Mouse (Mus musculus) hindbrain, embryonic 15.5 days (tissue): ENCODE data around the gene Rpl13a. TPM values are rescaled to one million over a fixed set of nuclear protein-coding genes. Genes with fewer than 3 reads are reported as not detected.
"Not testable (repeated sequence)": the region's sequence is repeated elsewhere in the genome, so short reads cannot be mapped to it uniquely, and the experiment has no call there.

ENCODE experiments used
- ATAC-seq: fragments of 200-750 bp; cut with Nextera tagmentation; 2 replicates; pipeline ENCODE4 v1.8.0; 2017; ENCODE audit warnings: low read depth, moderate number of reproducible peaks, moderate TSS enrichment; ENCODE audit not compliant: low FRiP score
- H3K27ac ChIP-seq: fragments of 300-500 bp; sonication (generic); replicated peaks from 2 replicates; pipeline ENCODE4 v1.5.1; 2015; ENCODE audit warnings: mild to moderate bottlenecking, inconsistent platforms
- H3K27me3 ChIP-seq: fragments of 300-500 bp; sonication (generic); 2 replicates; pipeline ENCODE4 v1.6.1; 2015; ENCODE audit warnings: control low read depth, inconsistent platforms
- H3K36me3 ChIP-seq: fragments of 300-500 bp; sonication (generic); 2 replicates; pipeline ENCODE4 v1.6.1; 2015; ENCODE audit warnings: control low read depth, inconsistent platforms
- H3K4me1 ChIP-seq: fragments of 300-500 bp; sonication (generic); replicated peaks from 2 replicates; pipeline ENCODE4 v1.6.1; 2015; ENCODE audit warnings: control low read depth, inconsistent platforms
- H3K4me2 ChIP-seq: fragments of 300-500 bp; sonication (generic); 2 replicates; pipeline ENCODE4 v1.6.1; 2015; ENCODE audit warnings: moderate library complexity, mild to moderate bottlenecking, inconsistent platforms
- H3K4me3 ChIP-seq: fragments of 300-500 bp; sonication (generic); 2 replicates; pipeline ENCODE4 v1.5.1; 2015; ENCODE audit warnings: mild to moderate bottlenecking, inconsistent platforms
- H3K9ac ChIP-seq: fragments of 300-500 bp; sonication (generic); 2 replicates; pipeline ENCODE4 v1.6.1; 2015; ENCODE audit warnings: inconsistent platforms
- H3K9me3 ChIP-seq: fragments of 300-500 bp; sonication (generic); 2 replicates; pipeline ENCODE4 v1.6.1; 2016; ENCODE audit warnings: control low read depth, inconsistent platforms
- WGBS: fragments of 180-500 bp; shearing (Covaris S2); methylation state at CpG from one replicate; pipeline ENCODE4 v1.1.7; 2015; 5-methylcytosine and 5-hydroxymethylcytosine counted together
- polyA plus RNA-seq: library from polyadenylated mRNA; unstranded; fragments of >200 nt; fragmentation: Nextera tagmentation; extraction: Ambion mirVana; gene quantifications from 2 replicates; pipeline ENCODE4 v1.2.1, GENCODE M21; 2015

Rpl13a gene
- polyA plus RNA-seq, 1 experiment from 2014 or later = 624 TPM

- WGBS = 83% methylated on average over 8 of the region's 8 CpGs
- no peaks in the 10 kb centered on the region for H3K9me3 ChIP-seq
- ATAC-seq = no peak
- no peak overlapping the region for H3K27ac ChIP-seq
- H3K9ac ChIP-seq = no peak overlapping the region
- H3K4me1 ChIP-seq = no peaks in the 10 kb centered on the region
- H3K4me2 ChIP-seq = no peak overlapping the region
- H3K27me3 ChIP-seq = no peaks in the 10 kb centered on the region
- no peak overlapping the region for H3K4me3 ChIP-seq
- H3K36me3 ChIP-seq = no peaks in the 10 kb centered on the region
Measured at GRCm38 (mm10) chr7:45105491-45105890, 23.1 kb downstream of the Rpl13a start.

- no peak overlapping the region for H3K4me3 ChIP-seq
- H3K4me2 ChIP-seq = no peak overlapping the region
- no peak overlapping the region for H3K27ac ChIP-seq
- no peaks in the 10 kb centered on the region for H3K36me3 ChIP-seq
- no peaks in the 10 kb centered on the region for H3K9me3 ChIP-seq
- no peaks in the 10 kb centered on the region for H3K27me3 ChIP-seq
- no peak for ATAC-seq
- WGBS = 83% methylated on average over 5 of the region's 5 CpGs
- H3K4me1 ChIP-seq = no peaks in the 10 kb centered on the region
- H3K9ac ChIP-seq = no peak overlapping the region
Measured at GRCm38 (mm10) chr7:45104941-45105340, 23.6 kb downstream of the Rpl13a start.

- Histone ChIP-seq H3K4me2 (peak within 1 kb of the TSS; percentile 26), H3K27ac (peak within 1 kb of the TSS; percentile 50; the same call in 1 of the 2 replicates), H3K9ac (no peak within 1 kb of the TSS), H3K9me3 (no peaks in the 10 kb centered on the region), H3K27me3 (no peaks in the 10 kb centered on the region), H3K4me1 (no peaks in the 10 kb centered on the region), H3K36me3 (no peaks in the 10 kb centered on the region), H3K4me3 (peak within 1 kb of the TSS; percentile 18; the same call in 1 of the 2 replicates)
- 69% methylated on average over 7 of the region's 7 CpGs for WGBS
- ATAC-seq = peak; percentile 78
Measured at GRCm38 (mm10) chr7:45103652-45104180, 24.8 kb downstream of the Rpl13a start, which contains the start of gene Fcgrt. Gene Fcgrt, minus strand, starts transcription at chr7:45103851.

- Histone ChIP-seq H3K4me1 (no peaks in the 10 kb centered on the region), H3K4me2 (peak overlapping the region; percentile 26), H3K4me3 (peak overlapping the region; percentile 18; the same call in 1 of the 2 replicates), H3K27me3 (no peaks in the 10 kb centered on the region), H3K36me3 (no peaks in the 10 kb centered on the region), H3K9me3 (no peaks in the 10 kb centered on the region), H3K27ac (peak overlapping the region; percentile 50; the same call in 1 of the 2 replicates), H3K9ac (no peak overlapping the region)
- WGBS = 79% methylated on average over 9 of the region's 9 CpGs
- ATAC-seq = no peak
Measured at GRCm38 (mm10) chr7:45102940-45103585, 25.5 kb downstream of the Rpl13a start.

- Histone ChIP-seq H3K4me3 (no peak overlapping the region), H3K4me1 (no peaks in the 10 kb centered on the region), H3K36me3 (no peaks in the 10 kb centered on the region), H3K27ac (no peak overlapping the region), H3K27me3 (no peaks in the 10 kb centered on the region), H3K9ac (no peak overlapping the region), H3K4me2 (peak overlapping the region; percentile 26; the same call in 1 of the 2 replicates), H3K9me3 (no peaks in the 10 kb centered on the region)
- ATAC-seq = no peak
- WGBS = 84% methylated on average over 11 of the region's 11 CpGs
Measured at GRCm38 (mm10) chr7:45102441-45102840, 26.1 kb downstream of the Rpl13a start.

- Histone ChIP-seq H3K36me3 (no peaks in the 10 kb centered on the region), H3K27ac (no peak overlapping the region), H3K4me1 (no peaks in the 10 kb centered on the region), H3K27me3 (no peaks in the 10 kb centered on the region), H3K4me3 (no peak overlapping the region), H3K4me2 (no peak overlapping the region), H3K9ac (no peak overlapping the region), H3K9me3 (no peaks in the 10 kb centered on the region)
- 95% methylated on average over 6 of the region's 6 CpGs for WGBS
- ATAC-seq = no peak
Measured at GRCm38 (mm10) chr7:45100046-45100445, 28.5 kb downstream of the Rpl13a start.

- H3K36me3 ChIP-seq = no peaks in the 10 kb centered on the region
- no peak overlapping the region for H3K9ac ChIP-seq
- 87% methylated on average over 8 of the region's 8 CpGs for WGBS
- no peaks in the 10 kb centered on the region for H3K27me3 ChIP-seq
- no peaks in the 10 kb centered on the region for H3K9me3 ChIP-seq
- no peak overlapping the region for H3K4me3 ChIP-seq
- no peak for ATAC-seq
- H3K4me2 ChIP-seq = no peak overlapping the region
- no peaks in the 10 kb centered on the region for H3K4me1 ChIP-seq
- no peak overlapping the region for H3K27ac ChIP-seq
Measured at GRCm38 (mm10) chr7:45098541-45099240, 29.9 kb downstream of the Rpl13a start.

- no peaks in the 10 kb centered on the region for H3K4me1 ChIP-seq
- no peak overlapping the region for H3K4me2 ChIP-seq
- H3K9me3 ChIP-seq = no peaks in the 10 kb centered on the region
- ATAC-seq = no peak
- whole genome bisulfite sequencing = 85% methylated on average over 6 of the region's 6 CpGs
- H3K27ac ChIP-seq = no peak overlapping the region
- H3K27me3 ChIP-seq = no peaks in the 10 kb centered on the region
- no peak overlapping the region for H3K9ac ChIP-seq
- H3K4me3 ChIP-seq = no peak overlapping the region
- no peaks in the 10 kb centered on the region for H3K36me3 ChIP-seq
Measured at GRCm38 (mm10) chr7:45097479-45097878, 31.1 kb downstream of the Rpl13a start.

GRCm38 (mm10) chr7:45095965-45096364 lies 32.6 kb downstream of the Rpl13a start:
- H3K4me3 ChIP-seq, H3K36me3 ChIP-seq, H3K27ac ChIP-seq, ATAC-seq, H3K4me1 ChIP-seq, H3K4me2 ChIP-seq, H3K27me3 ChIP-seq, H3K9me3 ChIP-seq, H3K9ac ChIP-seq: not testable (repeated sequence)
- 94% methylated on average over 14 of the region's 14 CpGs for WGBS

GRCm38 (mm10) chr7:45095367-45095766 lies 33.2 kb downstream of the Rpl13a start:
- Histone ChIP-seq H3K27me3 (no peaks in the 10 kb centered on the region), H3K4me3 (no peak overlapping the region), H3K4me1 (peaks cover 5% of the 10 kb centered on the region; the same call in 1 of the 2 replicates), H3K4me2 (no peak overlapping the region), H3K9ac (no peak overlapping the region), H3K27ac (no peak overlapping the region), H3K36me3 (no peaks in the 10 kb centered on the region), H3K9me3 (no peaks in the 10 kb centered on the region)
- no peak for ATAC-seq
- 83% methylated on average over 6 of the region's 6 CpGs for WGBS

- WGBS = 40% methylated on average over 7 of the region's 7 CpGs
- peaks cover 5% of the 10 kb centered on the region; the same call in 1 of the 2 replicates for H3K4me1 ChIP-seq
Measured at GRCm38 (mm10) chr7:45094121-45094520, 34.4 kb downstream of the Rpl13a start.

GRCm38 (mm10) chr7:45093516-45093905 lies 35.0 kb downstream of the Rpl13a start:
- Histone ChIP-seq H3K36me3 (no peaks in the 10 kb centered on the region), H3K4me2 (no peak overlapping the region), H3K27ac (no peak overlapping the region), H3K4me3 (no peak overlapping the region), H3K9ac (no peak overlapping the region), H3K4me1 (peaks cover 5% of the 10 kb centered on the region; the same call in 1 of the 2 replicates), H3K9me3 (no peaks in the 10 kb centered on the region), H3K27me3 (no peaks in the 10 kb centered on the region)
- no peak for ATAC-seq
- 41% methylated on average over 18 of the region's 18 CpGs for whole genome bisulfite sequencing

More at GRCm38 (mm10) chr7:45094121-45094520, 34.4 kb downstream of the Rpl13a start:
- Histone ChIP-seq H3K36me3 (no peaks in the 10 kb centered on the region), H3K4me3 (no peak overlapping the region), H3K27me3 (no peaks in the 10 kb centered on the region), H3K27ac (no peak overlapping the region), H3K4me2 (no peak overlapping the region), H3K9ac (no peak overlapping the region), H3K9me3 (no peaks in the 10 kb centered on the region)
- no peak for ATAC-seq
